Mouse (Mus musculus) limb, embryonic 14.5 days (tissue): ENCODE results near the gene Gskip. TPM values are rescaled to one million over a fixed set of nuclear protein-coding genes. Genes with fewer than 3 reads are reported as not detected.

Experiments used
- ATAC-seq: fragments of 200-750 bp; cut with Nextera tagmentation; 2 replicates; pipeline ENCODE4 v1.8.0; 2017; ENCODE audit warnings: low read depth, moderate number of reproducible peaks, moderate TSS enrichment; ENCODE audit not compliant: low FRiP score
- DNase-seq: peaks from one replicate; pipeline ENCODE4 v3.0.0-alpha.2; 2015; ENCODE audit warnings: low spot score
- H3K27ac ChIP-seq: fragments of 300-500 bp; sonication (generic); replicated peaks from 2 replicates; pipeline ENCODE4 v1.5.1; 2014; ENCODE audit warnings: low read depth, mild to moderate bottlenecking, low read length, moderate library complexity, mixed read lengths
- H3K27me3 ChIP-seq: fragments of 300-500 bp; sonication (generic); 2 replicates; pipeline ENCODE4 v1.6.1; 2014; ENCODE audit warnings: low read length, mixed read lengths; ENCODE audit not compliant: control insufficient read depth, insufficient read depth
- H3K36me3 ChIP-seq: fragments of 300-500 bp; sonication (generic); 2 replicates; pipeline ENCODE4 v1.6.1; 2014; ENCODE audit warnings: mild to moderate bottlenecking, low read length, moderate library complexity, mixed read lengths; ENCODE audit not compliant: control insufficient read depth, insufficient read depth
- H3K4me1 ChIP-seq: fragments of 300-500 bp; sonication (generic); 2 replicates; pipeline ENCODE4 v1.6.1; 2014; ENCODE audit warnings: antibody characterized with exemption, low read length, mixed read lengths; ENCODE audit not compliant: control insufficient read depth, insufficient read depth
- H3K4me2 ChIP-seq: fragments of 300-500 bp; sonication (generic); replicated peaks from 2 replicates; pipeline ENCODE4 v1.6.1; 2014; ENCODE audit warnings: low read depth, mild to moderate bottlenecking, low read length, moderate library complexity; ENCODE audit not compliant: severe bottlenecking
- H3K4me3 ChIP-seq: fragments of 300-500 bp; sonication (generic); replicated peaks from 2 replicates; pipeline ENCODE4 v1.5.1; 2014; ENCODE audit warnings: low read length
- H3K9ac ChIP-seq: fragments of 300-500 bp; sonication (generic); 2 replicates; pipeline ENCODE4 v1.6.1; 2014; ENCODE audit warnings: mild to moderate bottlenecking, low read depth, low read length, moderate library complexity; ENCODE audit not compliant: severe bottlenecking
- H3K9me3 ChIP-seq: fragments of 300-500 bp; sonication (generic); 2 replicates; pipeline ENCODE4 v1.6.1; 2016; ENCODE audit warnings: low read length; ENCODE audit not compliant: control insufficient read depth
- POLR2A ChIP-seq: fragments of 200-500 bp; IDR thresholded peaks from 2 replicates; pipeline ENCODE4 v1.8.0; 2012; ENCODE audit warnings: inconsistent platforms, mild to moderate bottlenecking, moderate library complexity, borderline replicate concordance; ENCODE audit not compliant: insufficient read depth, insufficient read length; ENCODE audit errors: extremely low read depth
- WGBS: fragments of 180-500 bp; shearing (Covaris S2); extraction: QIAGEN DNeasy Blood & Tissue Kit; methylation state at CpG from one replicate; pipeline ENCODE4 v1.1.7; 2014; 5-methylcytosine and 5-hydroxymethylcytosine counted together
- polyA plus RNA-seq, 2 experiments: library from polyadenylated mRNA; depleted of rRNA in 1 of 2; stranded (reverse) in 1 of 2; unstranded in 1 of 2; fragments of >200 nt; fragmentation: Nextera tagmentation in 1 of 2; extraction: Ambion mirVana in 1 of 2; gene quantifications; 2 replicates each; pipeline versions ENCODE4 v1.2.1 to v1.2.3; 2012 to 2014

Gskip gene
- polyA plus RNA-seq, 2 experiments, result 16.4 to 30.7 TPM

DNA sequence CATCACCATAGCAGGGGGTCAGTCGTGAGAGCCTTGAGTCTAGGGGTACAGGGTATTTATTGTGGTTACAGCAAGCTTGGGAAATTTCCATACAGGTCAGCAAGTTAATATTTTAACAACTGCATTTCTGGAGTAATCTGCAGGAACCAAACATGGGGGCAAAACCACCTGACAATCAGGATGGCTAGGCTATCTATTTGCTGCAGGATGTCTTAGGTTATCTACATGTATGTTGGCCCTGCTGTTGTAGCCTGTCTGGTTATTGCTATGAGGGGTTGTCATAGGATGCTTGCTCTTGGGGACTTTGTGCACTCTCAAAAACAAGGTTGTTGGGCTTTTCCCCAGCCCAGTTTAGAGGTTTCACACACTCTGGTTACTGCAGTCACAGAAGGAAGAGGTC lies 40.0 kb downstream of the Gskip start:
- H3K4me2 ChIP-seq, result no peak overlapping the region
- no peak for ATAC-seq
- WGBS, result 58% methylated on average over 1 of the region's 1 CpGs
- no peaks in the 10 kb centered on the region for H3K27me3 ChIP-seq
- H3K9me3 ChIP-seq, result no peaks in the 10 kb centered on the region
- no peak for DNase-seq
- H3K27ac ChIP-seq, result no peak overlapping the region
- H3K9ac ChIP-seq, result no peak overlapping the region
- TF ChIP-seq POLR2A, result no peak
- H3K4me3 ChIP-seq, result no peak overlapping the region
- no peaks in the 10 kb centered on the region for H3K36me3 ChIP-seq
- no peaks in the 10 kb centered on the region for H3K4me1 ChIP-seq

DNA sequence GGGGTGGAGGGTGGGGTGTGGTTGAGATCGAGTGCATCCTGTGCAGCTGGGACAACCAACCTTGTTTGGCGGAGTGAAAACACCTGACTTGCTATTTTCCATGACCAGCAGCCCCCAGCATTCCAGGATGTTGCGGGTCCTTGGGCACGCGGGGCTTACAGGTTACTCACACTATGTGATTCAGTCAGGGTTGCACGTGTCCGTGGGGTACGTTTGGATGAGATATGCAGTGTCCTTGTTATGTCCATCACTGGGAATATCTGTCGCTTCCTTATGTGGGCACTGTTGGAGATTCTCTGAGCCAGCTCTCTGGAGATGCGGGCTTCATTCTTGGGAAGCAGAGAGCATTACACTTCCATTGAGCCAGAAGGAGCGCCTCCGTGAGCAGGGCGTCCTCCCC lies 41.1 kb downstream of the Gskip start:
- TF ChIP-seq POLR2A, result no peak

DNA sequence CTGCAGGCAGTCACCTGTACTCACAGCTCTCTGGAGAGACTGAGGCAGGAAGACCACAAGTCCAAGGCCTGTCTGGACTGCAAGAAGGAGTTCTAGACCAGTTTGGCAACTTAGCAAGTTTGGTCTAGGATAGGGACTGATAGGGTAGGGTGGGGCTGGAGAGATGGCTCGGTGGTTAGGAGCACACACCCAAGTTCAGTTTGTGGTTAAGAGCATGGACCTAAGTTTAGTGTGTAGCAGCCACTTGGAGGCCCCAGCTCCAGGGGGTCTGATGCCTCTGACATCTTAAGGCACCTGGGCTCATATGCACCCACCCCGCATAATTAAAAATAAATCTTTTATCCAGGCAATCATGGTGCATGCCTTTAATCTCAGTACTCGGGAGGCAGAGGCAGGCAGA lies 42.6 kb downstream of the Gskip start:
- TF ChIP-seq POLR2A, result no peak
- H3K36me3 ChIP-seq, result no peaks in the 10 kb centered on the region
- H3K4me2 ChIP-seq, result no peak overlapping the region
- H3K4me3 ChIP-seq, result no peak overlapping the region
- no peak overlapping the region for H3K27ac ChIP-seq
- H3K4me1 ChIP-seq, result no peaks in the 10 kb centered on the region
- no peaks in the 10 kb centered on the region for H3K9me3 ChIP-seq
- H3K9ac ChIP-seq, result no peak overlapping the region
- DNase-seq, result no peak
- 82% methylated on average over 3 of the region's 3 CpGs for WGBS
- no peaks in the 10 kb centered on the region for H3K27me3 ChIP-seq
- no peak for ATAC-seq

More for the DNA sequence above, 41.1 kb downstream of the Gskip start:
- H3K9me3 ChIP-seq, result no peaks in the 10 kb centered on the region
- H3K9ac ChIP-seq, result no peak overlapping the region
- H3K4me1 ChIP-seq, result no peaks in the 10 kb centered on the region
- ATAC-seq, result no peak
- WGBS, result 73% methylated on average over 13 of the region's 13 CpGs
- H3K36me3 ChIP-seq, result no peaks in the 10 kb centered on the region
- H3K27ac ChIP-seq, result no peak overlapping the region
- H3K4me3 ChIP-seq, result no peak overlapping the region
- no peak for DNase-seq
- no peak overlapping the region for H3K4me2 ChIP-seq
- H3K27me3 ChIP-seq, result no peaks in the 10 kb centered on the region

DNA sequence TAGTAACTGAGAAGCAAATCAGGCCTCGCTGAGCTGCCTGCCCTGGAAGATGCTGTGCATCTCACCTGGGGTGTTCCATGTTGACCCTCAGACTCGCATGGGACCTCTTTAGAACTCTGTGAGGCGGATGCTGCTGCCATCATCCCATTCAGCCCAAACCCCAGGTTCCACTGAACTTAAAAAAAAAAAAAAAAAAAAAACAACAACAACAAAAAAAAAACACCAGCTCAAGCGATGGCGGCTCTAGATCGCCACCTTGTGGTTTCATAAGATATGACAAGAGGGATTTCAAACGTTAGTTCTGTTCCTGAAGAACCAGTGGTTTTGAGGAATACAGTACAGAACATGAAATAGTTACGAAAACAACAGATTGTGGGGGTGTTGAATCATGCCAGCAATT lies 43.3 kb downstream of the Gskip start:
- WGBS, result 30% methylated on average over 8 of the region's 8 CpGs
- TF ChIP-seq POLR2A, result no peak
- DNase-seq, result no peak

DNA sequence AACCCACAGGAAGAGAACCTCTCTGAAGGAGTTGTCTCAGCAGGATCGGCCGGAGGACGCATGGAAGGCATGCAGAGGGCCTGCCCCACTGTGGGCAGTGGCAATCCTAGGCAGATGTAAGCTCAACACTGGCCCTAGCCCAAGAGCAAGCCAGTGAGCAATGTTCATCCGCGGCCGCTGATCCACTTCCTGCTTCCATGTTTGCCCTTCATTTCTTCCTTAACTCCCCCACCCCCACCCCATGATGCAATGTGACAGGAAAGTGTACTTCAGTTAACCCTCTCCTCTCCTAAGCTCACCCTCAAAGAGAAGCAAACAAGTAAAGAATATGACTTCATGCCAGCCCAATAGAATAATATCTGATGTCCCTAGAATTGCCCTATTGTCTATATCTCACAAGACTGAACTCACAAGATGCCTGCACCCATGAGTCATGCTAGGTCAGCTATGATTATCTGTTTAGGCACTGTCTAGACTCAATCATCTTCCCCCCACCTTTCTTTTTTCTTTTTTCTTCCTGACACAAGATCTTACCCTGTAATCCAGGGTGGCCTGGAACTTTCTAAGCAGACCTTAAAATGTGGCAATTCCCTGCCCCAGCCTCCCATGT lies 46.3 kb downstream of the Gskip start:
- no peak for ATAC-seq
- no peak for DNase-seq
- 87% methylated on average over 6 of the region's 6 CpGs for WGBS
- no peak overlapping the region for H3K9ac ChIP-seq
- no peak for TF ChIP-seq POLR2A
- no peak overlapping the region for H3K4me2 ChIP-seq
- H3K27me3 ChIP-seq, result no peaks in the 10 kb centered on the region
- H3K9me3 ChIP-seq, result no peaks in the 10 kb centered on the region
- no peaks in the 10 kb centered on the region for H3K4me1 ChIP-seq
- H3K36me3 ChIP-seq, result no peaks in the 10 kb centered on the region
- no peak overlapping the region for H3K4me3 ChIP-seq
- H3K27ac ChIP-seq, result no peak overlapping the region

More for the DNA sequence above, 43.3 kb downstream of the Gskip start:
- ATAC-seq, result no peak
- Histone ChIP-seq H3K27ac (no peak overlapping the region), H3K4me2 (no peak overlapping the region), H3K9me3 (no peaks in the 10 kb centered on the region), H3K4me3 (no peak overlapping the region), H3K27me3 (no peaks in the 10 kb centered on the region), H3K9ac (no peak overlapping the region), H3K36me3 (no peaks in the 10 kb centered on the region), H3K4me1 (no peaks in the 10 kb centered on the region)

DNA sequence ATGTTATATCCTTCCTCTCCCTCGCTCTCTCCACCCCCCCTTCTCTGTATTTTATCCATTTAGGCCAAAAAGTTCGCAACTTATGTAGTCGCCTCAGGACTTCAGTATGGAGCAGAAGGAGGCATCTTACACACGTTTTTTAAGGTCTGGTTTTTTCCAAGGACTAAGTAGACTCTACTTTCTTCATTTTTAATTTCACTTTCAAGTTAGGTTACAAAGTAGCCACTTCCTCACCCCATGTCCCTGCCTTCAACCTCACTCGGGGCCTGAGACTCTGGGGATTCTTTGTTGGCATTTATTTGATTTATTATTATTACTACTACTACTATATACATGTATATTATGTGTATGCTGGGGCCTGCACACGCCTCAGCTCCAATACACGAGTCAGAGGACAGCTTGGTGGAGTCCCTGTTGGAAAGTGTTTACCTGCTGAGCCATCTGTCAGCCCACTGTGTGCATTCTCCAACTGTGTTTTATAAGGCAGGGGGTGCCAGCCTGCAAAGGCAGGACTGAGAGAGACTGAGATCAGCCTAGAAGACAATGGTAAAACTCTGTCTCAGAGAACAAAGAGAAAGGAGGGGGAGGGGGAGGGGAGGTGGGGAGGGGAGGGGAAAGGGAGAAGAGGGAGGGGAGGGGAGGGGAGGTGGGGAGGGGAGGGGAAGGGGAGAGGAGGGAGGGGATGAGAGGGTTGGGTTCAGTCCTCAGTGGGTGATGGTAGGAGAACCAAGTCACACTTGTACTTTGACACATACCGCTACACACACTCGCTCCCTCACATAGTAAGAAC lies 48.9 kb downstream of the Gskip start:
- H3K27me3 ChIP-seq, result no peaks in the 10 kb centered on the region
- no peak overlapping the region for H3K4me2 ChIP-seq
- H3K4me3 ChIP-seq, result no peak overlapping the region
- ATAC-seq (no peak), DNase-seq (no peak)
- no peak for TF ChIP-seq POLR2A
- WGBS, result 74% methylated on average over 9 of the region's 9 CpGs
- no peaks in the 10 kb centered on the region for H3K9me3 ChIP-seq
- H3K4me1 ChIP-seq, result no peaks in the 10 kb centered on the region
- H3K36me3 ChIP-seq, result no peaks in the 10 kb centered on the region
- H3K9ac ChIP-seq, result no peak overlapping the region
- H3K27ac ChIP-seq, result no peak overlapping the region
